Mouse (Mus musculus) cerebellum, adult 2 months (tissue): ENCODE data around the gene Zfp574.

ENCODE experiments used
- CTCF ChIP-seq: fragments of 200-500 bp; IDR thresholded peaks from 2 replicates; pipeline ENCODE4 v1.5.1; 2011; ENCODE audit warnings: low read depth, mild to moderate bottlenecking, control low read depth, low read length, moderate library complexity, borderline replicate concordance; ENCODE audit not compliant: insufficient read depth
- POLR2A ChIP-seq: fragments of 200-500 bp; IDR thresholded peaks from 2 replicates; pipeline ENCODE4 v1.6.1; 2011; ENCODE audit warnings: low read length, control low read depth, borderline replicate concordance; ENCODE audit not compliant: insufficient read depth

GRCm38 (mm10) chr7:25063900-25064299 is 8.5 kb upstream of the Zfp574 start:
- TF ChIP-seq CTCF, result no peak
- TF ChIP-seq POLR2A, result no peak
